Mouse (Mus musculus) bone marrow macrophage, adult 2 months (primary cell): ENCODE measurements around the gene Dclre1c. TPM values are rescaled to one million over a fixed set of nuclear protein-coding genes. Genes with fewer than 3 reads are reported as not detected.
A peak's percentile ranks its signal among the peaks of the same experiment; 100 is the strongest.

ENCODE experiments used
- H3K27ac ChIP-seq: 2 replicates; pipeline ENCODE4 v1.5.1; 2012; ENCODE audit warnings: low read depth, low read length; ENCODE audit not compliant: insufficient read depth
- H3K4me1 ChIP-seq: 2 replicates; pipeline ENCODE4 v1.6.1; 2012; ENCODE audit warnings: low read length; ENCODE audit not compliant: control insufficient read depth, insufficient read depth
- H3K4me3 ChIP-seq: 2 replicates; pipeline ENCODE4 v1.5.1; 2012; ENCODE audit warnings: mild to moderate bottlenecking, low read length, moderate library complexity; ENCODE audit not compliant: insufficient read depth
- CTCF ChIP-seq: IDR thresholded peaks from 2 replicates; pipeline ENCODE4 v1.5.1; 2012; ENCODE audit warnings: low read depth, mild to moderate bottlenecking, low read length, moderate library complexity
- POLR2A ChIP-seq: IDR thresholded peaks from 2 replicates; pipeline ENCODE4 v1.6.1; 2012; ENCODE audit warnings: mild to moderate bottlenecking, low read depth, low read length, borderline replicate concordance
- polyA plus RNA-seq: library from polyadenylated mRNA; stranded (reverse); fragments of >200 nt; gene quantifications from 2 replicates; pipeline ENCODE4 v1.2.4, GENCODE M21; 2012; ENCODE audit not compliant: missing spikeins, insufficient read depth, insufficient read length

The Dclre1c gene
- polyA plus RNA-seq, 1 experiment = 136 TPM

DNA sequence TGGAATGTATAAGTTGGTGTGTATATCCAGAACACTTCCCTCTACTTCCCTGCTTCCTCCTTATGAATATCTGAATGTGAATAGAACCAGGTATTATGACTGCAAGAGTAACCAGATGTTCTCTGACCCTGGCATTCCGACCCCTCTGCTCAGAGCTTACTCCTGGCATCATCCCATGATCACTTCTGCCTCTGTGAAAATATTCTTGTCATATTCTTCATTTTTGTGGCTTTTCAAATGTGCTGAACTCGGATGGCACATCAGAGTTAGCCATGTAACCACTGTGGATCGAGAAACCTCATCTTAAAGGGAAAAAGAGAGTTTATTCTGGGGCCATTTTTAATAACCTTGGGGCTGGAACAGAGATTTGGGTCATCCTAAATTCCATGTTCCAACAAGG lies 1.4 kb upstream of the Dclre1c start, which contains the start of gene Meig1:
Gene Meig1, minus strand, starts transcription at position 101 of the 400 bp plus-strand sequence.
- peak within 1 kb of the TSS; percentile 99 for H3K27ac ChIP-seq
- TF ChIP-seq CTCF (no peak), POLR2A (no peak)
- H3K4me3 ChIP-seq = peak within 1 kb of the TSS; percentile 32
- peaks cover 41% of the 10 kb centered on the region for H3K4me1 ChIP-seq

DNA sequence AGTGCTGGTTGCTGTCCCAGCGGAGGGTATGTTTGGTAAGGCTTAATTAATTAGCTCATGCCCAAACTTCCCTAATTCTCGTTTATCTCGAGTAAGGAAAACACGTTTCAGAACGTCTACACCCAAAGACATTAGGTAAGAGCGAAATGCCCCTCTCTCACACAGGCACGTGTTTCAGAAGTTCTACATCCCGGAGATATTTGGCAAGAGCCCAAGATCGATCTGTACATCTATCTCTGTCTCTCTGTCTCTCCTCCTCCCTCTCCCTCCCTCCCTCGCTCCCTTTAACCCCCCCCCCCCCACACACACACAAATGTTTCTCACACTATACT lies 614 bp downstream of the Dclre1c start:
- TF ChIP-seq POLR2A (no peak), CTCF (no peak)
- peaks cover 50% of the 10 kb centered on the region for H3K4me1 ChIP-seq
- H3K4me3 ChIP-seq = peak overlapping the region; percentile 76
- peak overlapping the region; percentile 88 for H3K27ac ChIP-seq

DNA sequence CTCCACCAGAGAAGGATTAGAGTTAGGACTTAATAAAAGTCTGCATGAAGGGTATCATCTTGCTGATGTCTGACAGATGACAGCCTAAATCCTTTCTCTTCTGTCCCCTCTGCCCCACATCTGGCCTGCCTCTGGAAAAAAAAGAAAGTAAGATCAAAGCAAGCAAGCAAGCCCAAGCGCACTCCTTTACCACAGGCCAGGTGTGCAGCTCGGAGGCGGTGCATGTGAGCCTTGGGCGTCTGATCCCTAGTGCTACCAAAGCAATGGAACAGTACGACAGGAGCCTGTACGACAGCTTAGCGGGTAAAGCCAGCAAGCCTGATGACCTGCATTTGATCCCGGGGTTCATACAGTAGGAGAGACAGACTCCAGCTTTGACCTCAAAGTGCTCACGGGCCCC lies 7.0 kb downstream of the Dclre1c start:
- no peak overlapping the region for H3K4me3 ChIP-seq
- no peak overlapping the region for H3K27ac ChIP-seq
- no peak for TF ChIP-seq POLR2A
- peaks cover 21% of the 10 kb centered on the region for H3K4me1 ChIP-seq

DNA sequence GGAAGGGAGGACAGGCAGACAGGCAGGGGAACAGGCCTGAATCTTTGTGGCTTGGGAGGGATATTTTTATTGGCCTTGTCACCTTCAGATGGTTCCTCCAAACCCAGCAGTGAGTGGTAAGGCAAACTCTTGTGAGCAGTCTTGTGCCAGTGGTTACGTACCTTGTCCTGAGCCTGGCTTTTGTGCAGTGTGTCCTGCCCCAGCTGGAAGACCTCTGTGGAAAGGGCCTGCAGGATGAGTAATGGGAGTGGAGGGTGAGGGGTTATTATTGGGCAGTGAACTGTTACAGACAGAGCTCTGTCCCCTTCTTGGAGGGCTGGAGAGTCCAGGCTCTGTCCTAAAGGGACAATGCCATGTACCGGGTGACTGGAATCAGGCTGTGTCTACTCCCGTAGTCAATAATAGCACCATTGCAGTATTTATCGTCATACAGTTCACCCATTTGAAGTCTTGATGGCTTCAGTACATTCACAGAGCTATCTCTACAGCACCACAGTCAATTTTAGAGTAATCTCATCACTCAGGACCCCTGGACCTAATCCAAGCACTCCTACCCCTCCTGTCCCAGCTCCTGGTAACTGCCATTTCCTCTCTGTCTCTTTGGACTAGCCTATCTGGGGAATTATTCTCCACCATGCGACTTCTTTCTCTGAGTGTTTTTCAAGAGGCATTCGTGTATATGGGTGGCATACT lies 11.6 kb downstream of the Dclre1c start:
- Histone ChIP-seq H3K4me1 (no peaks in the 10 kb centered on the region), H3K27ac (no peak overlapping the region), H3K4me3 (no peak overlapping the region)
- TF ChIP-seq POLR2A (no peak), CTCF (no peak)

DNA sequence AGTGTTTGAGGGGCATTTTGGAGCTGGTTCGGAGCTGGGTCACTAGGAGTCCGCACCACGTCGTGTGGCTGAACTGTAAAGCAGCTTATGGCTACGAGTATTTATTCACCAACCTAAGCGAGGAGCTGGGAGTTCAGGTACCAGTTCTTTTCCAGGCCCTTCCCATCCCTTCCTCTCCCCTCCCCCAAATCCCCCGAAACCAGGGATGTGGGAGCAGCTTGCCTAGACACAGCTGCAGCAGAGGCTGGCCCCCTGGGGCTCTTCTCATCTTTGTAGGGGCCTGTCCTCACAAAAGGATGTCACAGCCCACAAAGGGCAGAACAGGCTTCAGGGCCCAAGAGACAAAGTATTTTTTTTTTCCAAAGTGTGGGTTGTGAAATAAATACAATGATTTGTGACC lies 14.0 kb downstream of the Dclre1c start:
- Histone ChIP-seq H3K4me3 (no peak overlapping the region), H3K27ac (no peak overlapping the region), H3K4me1 (no peaks in the 10 kb centered on the region)
- TF ChIP-seq POLR2A (no peak), CTCF (no peak)

DNA sequence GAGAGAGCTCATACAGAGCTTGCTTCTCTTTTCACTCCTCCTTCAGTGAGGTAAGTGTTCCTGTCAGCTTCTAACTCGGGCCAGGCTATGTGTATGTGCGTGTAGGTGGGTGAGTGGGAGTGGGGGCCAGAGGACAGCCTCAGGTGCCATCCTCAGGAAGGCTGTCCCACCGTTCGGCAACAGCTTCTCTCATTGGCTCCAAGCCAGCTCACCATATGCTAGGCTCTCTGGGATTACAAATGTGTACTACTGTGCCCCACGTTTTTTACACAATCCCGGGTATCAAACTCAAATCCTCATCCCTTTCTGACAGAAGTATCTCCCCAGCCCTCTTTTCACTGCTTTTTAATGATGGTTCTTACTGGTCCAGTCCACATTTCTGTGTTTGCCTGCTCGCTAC lies 20.3 kb downstream of the Dclre1c start:
- no peak for TF ChIP-seq POLR2A
- no peak for TF ChIP-seq CTCF
- H3K27ac ChIP-seq = no peak overlapping the region
- no peaks in the 10 kb centered on the region for H3K4me1 ChIP-seq
- no peak overlapping the region for H3K4me3 ChIP-seq

DNA sequence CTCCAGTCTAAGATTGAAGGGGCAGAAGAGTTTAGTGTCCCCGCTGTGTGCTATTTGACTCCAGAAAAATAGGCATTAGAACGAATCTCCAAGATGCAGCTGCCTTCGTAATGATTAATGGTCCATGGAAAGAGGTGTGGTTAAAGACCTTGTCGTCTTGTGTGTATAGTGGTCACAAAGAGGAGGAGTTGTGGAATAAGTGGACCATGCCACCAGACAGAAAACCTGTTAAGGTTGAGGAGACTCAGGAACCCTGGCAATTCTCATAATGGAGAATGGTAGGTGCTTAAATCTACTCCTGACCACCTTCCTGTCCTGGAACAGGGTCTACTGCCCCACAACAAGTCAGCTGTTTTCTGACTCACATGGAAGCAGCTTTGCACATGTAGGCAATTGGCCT lies 22.1 kb downstream of the Dclre1c start:
- TF ChIP-seq POLR2A = no peak
- no peak for TF ChIP-seq CTCF
- H3K4me1 ChIP-seq = no peaks in the 10 kb centered on the region
- no peak overlapping the region for H3K4me3 ChIP-seq
- no peak overlapping the region for H3K27ac ChIP-seq

DNA sequence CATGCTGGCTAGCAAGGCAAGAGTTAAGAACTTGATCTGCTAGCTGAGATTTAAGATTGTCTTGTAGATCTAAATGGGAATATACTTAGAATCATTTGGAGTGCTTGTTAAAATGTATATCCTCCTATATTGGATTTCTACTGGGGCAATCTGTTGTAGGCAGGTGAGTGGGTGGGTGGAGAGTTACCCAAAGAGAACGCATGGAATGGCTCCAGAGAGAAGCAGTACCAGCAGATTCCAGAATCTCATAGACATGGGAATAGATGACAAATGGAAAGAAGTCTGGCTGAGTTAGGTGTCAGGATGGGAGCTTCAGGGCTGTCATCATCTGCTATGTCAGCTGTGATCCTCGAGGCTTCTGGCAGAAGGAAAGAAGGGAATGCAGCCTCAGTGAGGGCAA lies 25.5 kb downstream of the Dclre1c start:
- no peaks in the 10 kb centered on the region for H3K4me1 ChIP-seq
- no peak for TF ChIP-seq CTCF
- no peak for TF ChIP-seq POLR2A
- H3K4me3 ChIP-seq = no peak overlapping the region
- no peak overlapping the region for H3K27ac ChIP-seq

DNA sequence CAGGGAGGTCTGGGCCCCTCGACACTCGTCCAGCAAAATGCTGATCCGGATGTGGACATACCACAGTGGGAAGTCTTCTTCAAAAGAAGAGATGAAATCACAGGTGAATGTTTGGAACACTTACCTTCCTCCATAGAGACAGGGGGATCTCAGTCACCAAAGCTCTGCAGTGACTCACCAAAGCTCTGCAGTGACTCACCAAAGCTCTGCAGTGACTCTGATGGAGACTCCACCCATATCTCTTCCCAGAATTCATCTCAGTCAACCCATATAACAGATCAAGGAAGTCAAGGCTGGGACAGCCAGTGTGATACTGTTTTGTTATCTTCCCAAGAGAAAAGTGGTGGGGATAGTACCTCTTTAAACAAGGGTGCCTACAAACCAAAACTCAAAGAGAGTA lies 29.2 kb downstream of the Dclre1c start:
- TF ChIP-seq POLR2A (no peak), CTCF (no peak)
- no peaks in the 10 kb centered on the region for H3K4me1 ChIP-seq
- no peak overlapping the region for H3K4me3 ChIP-seq
- H3K27ac ChIP-seq = no peak overlapping the region

DNA sequence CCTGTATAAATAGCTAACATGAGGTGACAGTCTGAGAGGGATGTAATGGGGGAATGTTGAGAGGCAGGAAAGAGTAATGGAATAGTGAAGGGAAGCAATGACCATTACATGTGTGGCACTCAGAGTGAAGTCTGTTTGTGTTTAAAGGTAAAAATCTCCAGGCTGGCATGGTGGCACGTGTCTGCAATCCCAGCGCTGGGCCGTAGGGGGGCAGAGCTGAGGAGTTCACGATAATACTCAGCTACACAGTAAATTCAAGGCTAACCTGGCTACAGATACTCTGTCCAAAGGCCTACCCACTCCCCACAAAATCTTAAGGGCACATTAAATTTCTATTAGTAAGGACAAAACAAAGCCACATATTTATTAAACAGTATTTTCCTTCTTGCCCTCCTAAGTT lies 32.7 kb downstream of the Dclre1c start:
- TF ChIP-seq POLR2A (no peak), CTCF (no peak)
- no peak overlapping the region for H3K27ac ChIP-seq
- no peak overlapping the region for H3K4me3 ChIP-seq
- H3K4me1 ChIP-seq = no peaks in the 10 kb centered on the region

DNA sequence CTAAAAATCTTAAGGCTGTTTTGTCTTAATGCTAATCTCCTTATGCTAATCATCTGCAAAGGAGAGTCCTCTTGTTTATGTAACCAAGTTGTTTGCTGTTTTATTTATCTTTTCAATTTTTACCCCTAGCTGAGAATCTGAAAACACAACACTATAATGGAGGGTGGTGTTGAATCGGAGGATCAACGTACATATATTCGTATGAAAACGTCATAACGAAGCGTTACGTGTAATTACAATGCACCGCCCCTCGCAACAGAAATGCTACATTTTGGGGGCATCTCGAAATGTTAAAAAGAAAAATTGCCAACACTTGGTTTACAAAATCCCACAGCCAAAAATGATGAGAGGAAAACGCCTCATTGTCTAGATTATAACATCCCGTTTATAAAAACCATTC lies 50.0 kb downstream of the Dclre1c start:
- peaks cover 22% of the 10 kb centered on the region for H3K4me1 ChIP-seq
- peak overlapping the region; percentile 82 for H3K4me3 ChIP-seq
- no peak overlapping the region for H3K27ac ChIP-seq
- TF ChIP-seq CTCF (no peak), POLR2A (no peak)

DNA sequence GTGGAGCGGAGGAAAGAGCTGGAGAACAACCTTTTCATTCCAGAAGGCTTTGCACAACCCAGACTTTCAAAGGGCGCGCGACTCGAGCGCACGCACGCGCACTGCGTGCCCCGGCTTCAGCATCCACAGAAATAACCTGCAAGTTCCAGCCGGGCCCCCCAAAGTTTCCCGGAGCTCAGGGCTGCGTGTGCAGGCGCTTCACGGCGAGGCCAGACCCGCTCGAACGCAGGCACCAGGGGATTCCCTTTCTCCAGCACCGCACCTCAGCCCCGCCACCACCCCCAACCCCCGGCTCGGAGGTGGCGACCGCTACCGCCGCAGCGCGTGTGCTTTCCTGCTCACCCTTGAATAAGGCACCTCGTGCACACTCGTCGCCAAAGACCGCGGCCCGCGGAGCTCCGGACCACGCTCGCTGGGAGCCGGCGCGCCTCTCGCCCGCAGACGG lies 50.5 kb downstream of the Dclre1c start:
- H3K4me3 ChIP-seq = peak overlapping the region; percentile 82
- peak overlapping the region; percentile 25 for H3K27ac ChIP-seq
- no peak for TF ChIP-seq CTCF
- TF ChIP-seq POLR2A = no peak
- H3K4me1 ChIP-seq = peaks cover 22% of the 10 kb centered on the region
